Mouse (Mus musculus) kidney, adult 10 weeks (tissue): Measurements from ENCODE around the gene Srgap3. TPM values are rescaled to one million over a fixed set of nuclear protein-coding genes. Genes with fewer than 3 reads are reported as not detected.

Experiments used
- polyA plus RNA-seq: library from polyadenylated mRNA; stranded (reverse); fragments of 350-450 nt; fragmentation: Illumina TruSeq; extraction: RNeasy Lipid Tissue Mini Kit (QIAGEN cat#74804); gene quantifications from one replicate; pipeline ENCODE4 v1.2.3, GENCODE M21; 2014; ENCODE audit warnings: low read depth, low replicate concordance

The Srgap3 gene
- polyA plus RNA-seq: 6.0 TPM

DNA sequence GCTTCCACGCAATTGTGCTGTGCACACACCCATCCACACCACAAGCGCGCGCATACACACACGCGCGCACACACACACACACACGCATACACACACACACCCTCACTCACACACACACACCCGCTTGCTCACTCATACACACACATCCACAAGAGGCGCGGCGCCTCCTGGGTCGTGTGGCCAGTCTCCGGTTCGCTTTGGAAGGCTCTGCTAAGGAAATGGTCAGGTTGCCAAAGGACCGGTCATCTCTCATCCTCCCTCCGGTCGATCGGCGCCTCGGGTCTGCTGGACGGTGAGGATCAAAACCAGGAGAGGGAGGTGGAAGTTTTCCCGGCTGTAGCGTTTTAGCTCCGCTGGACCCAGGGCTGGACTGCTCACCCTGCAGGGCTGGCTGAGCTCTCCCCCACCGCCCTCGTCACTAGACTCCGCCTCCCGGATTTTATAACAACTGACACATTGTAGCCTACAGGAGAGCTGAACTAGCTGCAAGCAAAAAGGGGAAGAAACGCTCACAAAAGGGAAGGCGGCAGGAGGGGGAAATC, at the start of gene Srgap3:
Gene Srgap3, minus strand, starts transcription at position 372 of the 542 bp plus-strand sequence.

DNA sequence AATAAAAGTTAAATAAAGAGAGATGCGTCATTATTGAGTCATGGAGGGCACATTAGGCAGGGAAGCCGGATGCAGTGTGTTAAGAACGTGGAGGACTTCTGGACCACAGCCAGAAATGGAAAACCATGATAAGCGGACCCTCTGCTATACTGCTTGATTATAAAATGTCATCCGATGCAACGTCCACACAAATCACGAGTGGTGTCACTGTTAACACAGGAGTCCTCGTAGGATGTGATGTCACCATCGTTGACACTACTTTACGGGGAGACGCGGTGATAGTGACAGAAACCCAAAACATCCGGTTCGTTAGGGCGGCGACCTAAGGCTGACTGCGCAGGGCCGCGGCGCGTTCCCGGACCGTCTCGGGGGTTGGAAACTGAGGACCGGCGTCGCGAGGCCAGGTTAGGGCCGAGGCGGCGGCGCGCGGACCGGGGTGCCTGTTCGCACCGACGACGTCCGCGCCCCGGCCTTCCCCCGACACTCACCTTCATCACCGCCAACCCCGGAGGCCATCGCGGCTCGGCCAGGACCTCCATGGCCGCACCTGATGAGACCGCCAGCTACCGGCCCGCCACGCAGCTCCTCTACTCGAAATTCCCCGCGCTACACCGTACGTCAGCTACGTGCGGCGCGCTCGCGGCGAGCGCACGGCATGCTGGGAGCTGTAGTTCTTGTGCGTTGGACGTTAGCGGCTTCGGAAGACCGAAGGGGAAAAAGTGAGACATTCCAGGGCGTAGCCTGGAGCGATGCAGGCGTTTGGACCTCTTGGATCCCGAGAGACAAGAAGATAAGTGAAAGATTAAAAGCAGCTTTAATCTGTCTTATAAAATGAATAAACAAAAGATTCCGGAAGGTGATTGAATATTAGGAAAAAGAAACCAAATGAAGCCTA, 250.8 kb downstream of the Srgap3 start, which contains the start of gene Rad18:
Gene Rad18, minus strand, starts transcription at position 631 of the 895 bp plus-strand sequence.

Other genes starting within 250 kb of the Srgap3 start
- 76.8 TPM for gene Thumpd3, start 99.0 kb upstream of the Srgap3 start, polyA plus RNA-seq
- 47.8 TPM for gene Setd5, start 130.1 kb upstream of the Srgap3 start, polyA plus RNA-seq
- not detected for gene Lhfpl4, start 248.1 kb upstream of the Srgap3 start, polyA plus RNA-seq